Mouse (Mus musculus) lung, embryonic 14.5 days (tissue): ENCODE data around the gene Cytip. TPM values are rescaled to one million over a fixed set of nuclear protein-coding genes. Genes with fewer than 3 reads are reported as not detected.

Experiments used
- ATAC-seq: fragments of 200-750 bp; cut with Nextera tagmentation; 2 replicates; pipeline ENCODE4 v1.8.0; 2017; ENCODE audit warnings: mild to moderate bottlenecking, moderate TSS enrichment, moderate library complexity; ENCODE audit not compliant: insufficient read depth
- DNase-seq: peaks from one replicate; pipeline ENCODE4 v3.0.0-alpha.2; 2015
- H3K27ac ChIP-seq: fragments of 300-500 bp; sonication (generic); 2 replicates; pipeline ENCODE4 v1.5.1; 2014; ENCODE audit warnings: low read depth, mild to moderate bottlenecking, moderate library complexity
- H3K27me3 ChIP-seq: fragments of 300-500 bp; sonication (generic); 2 replicates; pipeline ENCODE4 v1.6.1; 2014; ENCODE audit warnings: low read length, control low read depth; ENCODE audit not compliant: insufficient read depth
- H3K36me3 ChIP-seq: fragments of 300-500 bp; sonication (generic); 2 replicates; pipeline ENCODE4 v1.6.1; 2014; ENCODE audit warnings: control low read depth; ENCODE audit not compliant: insufficient read depth
- H3K4me1 ChIP-seq: fragments of 300-500 bp; sonication (generic); 2 replicates; pipeline ENCODE4 v1.6.1; 2014; ENCODE audit warnings: antibody characterized with exemption, control low read depth; ENCODE audit not compliant: insufficient read depth
- H3K4me2 ChIP-seq: fragments of 300-500 bp; sonication (generic); 2 replicates; pipeline ENCODE4 v1.6.1; 2014; ENCODE audit warnings: mild to moderate bottlenecking
- H3K4me3 ChIP-seq: fragments of 300-500 bp; sonication (generic); 2 replicates; pipeline ENCODE4 v1.5.1; 2014; ENCODE audit warnings: low read depth, low read length
- H3K9ac ChIP-seq: fragments of 300-500 bp; sonication (generic); 2 replicates; pipeline ENCODE4 v1.6.1; 2014
- H3K9me3 ChIP-seq: fragments of 300-500 bp; sonication (generic); 2 replicates; pipeline ENCODE4 v1.6.1; 2016; ENCODE audit warnings: low read depth, low read length, control low read depth
- CTCF ChIP-seq: IDR thresholded peaks from 2 replicates; pipeline ENCODE4 v1.5.1; 2016; ENCODE audit warnings: antibody characterized with exemption, low read depth
- WGBS: fragments of 180-500 bp; shearing (Covaris S2); extraction: QIAGEN DNeasy Blood & Tissue Kit; methylation state at CpG from one replicate; pipeline ENCODE4 v1.1.7; 2014; 5-methylcytosine and 5-hydroxymethylcytosine counted together
- polyA plus RNA-seq: library from polyadenylated mRNA; unstranded; fragments of >200 nt; fragmentation: Nextera tagmentation; extraction: Ambion mirVana; gene quantifications from 2 replicates; pipeline ENCODE4 v1.2.1, GENCODE M21; 2014

Cytip gene
- polyA plus RNA-seq, 1 experiment from 2014 or later = 1.3 TPM

GRCm38 (mm10) chr2:58157466-58157865, 37.9 kb downstream of the Cytip start:
- Histone ChIP-seq H3K27me3 (no peaks in the 10 kb centered on the region), H3K9me3 (no peaks in the 10 kb centered on the region), H3K27ac (no peak overlapping the region), H3K36me3 (no peaks in the 10 kb centered on the region), H3K4me2 (no peak overlapping the region), H3K4me1 (no peaks in the 10 kb centered on the region), H3K4me3 (no peak overlapping the region), H3K9ac (no peak overlapping the region)
- ATAC-seq (no peak), DNase-seq (no peak)
- TF ChIP-seq CTCF = no peak
- 86% methylated on average over 5 of the region's 5 CpGs for WGBS

- Histone ChIP-seq H3K4me3 (no peak overlapping the region), H3K4me1 (no peaks in the 10 kb centered on the region), H3K9ac (no peak overlapping the region), H3K36me3 (no peaks in the 10 kb centered on the region), H3K27me3 (no peaks in the 10 kb centered on the region), H3K9me3 (no peaks in the 10 kb centered on the region), H3K27ac (no peak overlapping the region), H3K4me2 (no peak overlapping the region)
- ATAC-seq (no peak), DNase-seq (no peak)
- TF ChIP-seq CTCF = no peak
- 79% methylated on average over 5 of the region's 5 CpGs for WGBS
Observed at GRCm38 (mm10) chr2:58156495-58157392, 38.6 kb downstream of the Cytip start.

GRCm38 (mm10) chr2:58156108-58156415, 39.3 kb downstream of the Cytip start:
- H3K9ac ChIP-seq = no peak overlapping the region
- 82% methylated on average over 5 of the region's 5 CpGs for WGBS

GRCm38 (mm10) chr2:58155271-58156107, 39.8 kb downstream of the Cytip start:
- no peak overlapping the region for H3K9ac ChIP-seq
- no peaks in the 10 kb centered on the region for H3K27me3 ChIP-seq
- no peak overlapping the region for H3K27ac ChIP-seq
- ATAC-seq = peak; percentile 60; the same call in 1 of the 2 replicates
- no peaks in the 10 kb centered on the region for H3K36me3 ChIP-seq
- 67% methylated on average over 7 of the region's 7 CpGs for WGBS
- no peak overlapping the region for H3K4me2 ChIP-seq
- no peak overlapping the region for H3K4me3 ChIP-seq
- no peak for TF ChIP-seq CTCF
- no peaks in the 10 kb centered on the region for H3K9me3 ChIP-seq
- no peaks in the 10 kb centered on the region for H3K4me1 ChIP-seq
- DNase-seq = no peak

More at GRCm38 (mm10) chr2:58156108-58156415, 39.3 kb downstream of the Cytip start:
- Histone ChIP-seq H3K36me3 (no peaks in the 10 kb centered on the region), H3K27me3 (no peaks in the 10 kb centered on the region), H3K4me3 (no peak overlapping the region), H3K27ac (no peak overlapping the region), H3K9me3 (no peaks in the 10 kb centered on the region), H3K4me1 (no peaks in the 10 kb centered on the region), H3K4me2 (no peak overlapping the region)
- no peak for DNase-seq
- ATAC-seq = no peak
- no peak for TF ChIP-seq CTCF

GRCm38 (mm10) chr2:58154555-58154954, 40.8 kb downstream of the Cytip start:
- Histone ChIP-seq H3K9ac (no peak overlapping the region), H3K9me3 (no peaks in the 10 kb centered on the region), H3K27ac (no peak overlapping the region), H3K4me2 (no peak overlapping the region), H3K4me1 (no peaks in the 10 kb centered on the region), H3K4me3 (no peak overlapping the region), H3K36me3 (no peaks in the 10 kb centered on the region), H3K27me3 (no peaks in the 10 kb centered on the region)
- no peak for TF ChIP-seq CTCF
- DNase-seq = no peak
- ATAC-seq = no peak
- 19% methylated on average over 1 of the region's 1 CpGs for WGBS

- Histone ChIP-seq H3K4me1 (no peaks in the 10 kb centered on the region), H3K27ac (no peak overlapping the region), H3K4me3 (no peak overlapping the region), H3K27me3 (no peaks in the 10 kb centered on the region), H3K9ac (no peak overlapping the region), H3K9me3 (no peaks in the 10 kb centered on the region), H3K36me3 (no peaks in the 10 kb centered on the region), H3K4me2 (no peak overlapping the region)
- DNase-seq (no peak), ATAC-seq (no peak)
- 69% methylated on average over 7 of the region's 7 CpGs for WGBS
- no peak for TF ChIP-seq CTCF
Observed at GRCm38 (mm10) chr2:58153742-58154141, 41.6 kb downstream of the Cytip start.

- Histone ChIP-seq H3K9ac (no peak overlapping the region), H3K9me3 (no peaks in the 10 kb centered on the region), H3K27ac (no peak overlapping the region), H3K4me2 (no peak overlapping the region), H3K4me1 (no peaks in the 10 kb centered on the region), H3K36me3 (no peaks in the 10 kb centered on the region), H3K4me3 (no peak overlapping the region), H3K27me3 (no peaks in the 10 kb centered on the region)
- ATAC-seq (no peak), DNase-seq (no peak)
- 83% methylated on average over 7 of the region's 7 CpGs for WGBS
- TF ChIP-seq CTCF = no peak
Observed at GRCm38 (mm10) chr2:58149983-58150405, 45.3 kb downstream of the Cytip start.
